Mouse (Mus musculus): ENCODE results near the gene Def6.

The Def6 gene

DNA sequence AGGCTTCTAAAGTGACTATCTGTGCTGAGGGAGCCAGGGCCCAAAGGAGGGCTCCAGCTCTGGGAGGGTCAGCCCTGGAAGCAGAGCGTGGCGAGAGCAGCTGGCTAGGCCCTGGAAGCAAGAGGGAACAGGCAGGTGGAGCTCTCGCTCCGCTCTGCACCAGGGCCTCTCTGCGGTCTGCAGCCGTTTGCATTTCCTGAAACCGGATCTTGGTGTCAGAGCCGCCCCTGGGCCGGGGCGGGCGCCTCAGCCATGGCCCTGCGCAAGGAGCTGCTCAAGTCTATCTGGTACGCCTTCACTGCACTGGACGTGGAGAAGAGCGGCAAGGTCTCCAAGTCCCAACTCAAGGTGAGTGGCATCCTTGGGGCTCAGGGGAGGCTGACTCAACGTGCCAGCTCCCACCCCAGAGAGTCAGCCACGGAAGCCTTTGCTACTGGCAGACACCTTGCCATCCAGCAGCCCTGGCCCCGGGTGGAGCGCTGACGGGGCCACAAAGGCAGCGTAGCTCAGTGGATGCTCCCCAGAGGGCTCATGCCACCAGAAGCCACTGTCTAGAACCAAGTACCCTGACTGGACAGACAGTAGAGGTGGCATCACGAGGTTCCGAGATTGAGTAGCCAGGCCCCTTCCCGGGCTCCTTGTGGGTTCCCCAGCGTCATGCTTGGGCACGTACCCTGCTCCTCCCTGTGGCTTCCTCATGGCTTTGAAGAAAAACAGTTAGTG lies at the start of gene Def6:
Gene Def6, plus strand, starts transcription at position 188 of the 723 bp plus-strand sequence.
- peak; percentile 78 to 81 for DNase-seq

DNA sequence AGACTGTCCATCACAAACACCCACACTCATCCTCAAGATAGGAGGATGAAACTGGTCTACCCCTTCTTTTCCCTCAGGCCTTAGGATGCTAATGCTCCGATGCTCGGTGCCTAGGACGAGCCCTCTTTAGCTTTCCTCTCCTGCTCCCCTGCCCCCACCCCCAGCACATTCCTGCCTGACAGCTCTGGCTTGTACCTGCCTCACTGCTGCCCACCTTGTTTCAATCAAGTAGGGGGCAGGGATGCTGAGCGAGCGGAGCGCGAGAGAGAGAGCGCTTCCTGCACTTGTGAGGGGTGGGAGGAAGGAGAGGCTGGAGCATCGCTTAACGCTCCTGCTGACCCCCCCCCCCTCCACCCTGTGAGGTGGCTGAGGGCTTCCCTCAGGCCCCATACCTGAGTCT lies 47.2 kb upstream of the Def6 start:
- DNase-seq = no peak

DNA sequence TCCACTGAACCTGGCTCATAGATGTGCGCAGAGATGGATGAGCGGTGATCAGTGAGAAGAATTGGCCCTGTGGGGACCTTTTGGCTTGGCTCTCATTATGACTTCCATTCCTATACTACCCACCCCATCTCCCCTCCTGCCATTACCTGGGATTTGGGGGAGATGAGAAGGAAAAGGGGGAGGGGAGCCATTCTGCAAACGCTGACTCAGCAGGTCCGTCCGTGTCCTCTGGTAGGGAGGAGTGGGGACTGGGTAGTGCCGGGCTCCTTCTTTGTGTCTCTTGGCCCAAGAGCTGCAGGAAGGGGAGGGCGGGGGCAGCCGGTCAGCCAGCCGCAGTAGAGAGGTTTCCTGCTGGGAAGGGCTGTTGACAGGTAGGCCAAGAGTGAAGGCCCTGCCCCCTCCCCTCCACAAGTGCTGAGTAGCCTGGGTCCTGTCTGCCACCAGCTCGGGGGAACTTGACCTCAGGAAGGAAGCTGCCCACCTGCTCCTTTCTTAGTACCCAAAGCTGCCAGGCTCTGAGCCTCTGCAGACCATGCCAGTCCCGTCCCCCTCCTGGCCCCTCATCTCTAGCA lies 46.2 kb upstream of the Def6 start:
- no peak for DNase-seq

DNA sequence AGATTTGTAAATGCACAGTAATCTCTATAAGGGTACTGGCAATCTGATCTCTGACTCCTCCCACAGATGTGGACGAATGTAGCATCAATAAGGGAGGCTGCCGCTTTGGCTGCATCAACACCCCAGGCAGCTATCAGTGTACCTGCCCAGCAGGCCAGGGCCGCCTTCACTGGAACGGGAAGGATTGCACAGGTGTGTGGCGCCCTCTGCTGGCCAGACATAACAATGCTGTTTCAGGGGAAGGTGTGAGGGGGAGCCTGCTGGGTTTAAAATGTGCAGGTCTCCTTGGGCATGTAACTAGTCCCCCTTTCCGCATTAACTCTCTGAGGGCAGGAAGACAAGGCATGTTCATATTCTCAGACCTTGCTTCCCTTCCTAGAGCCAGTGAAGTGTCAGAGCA lies 43.9 kb upstream of the Def6 start:
- DNase-seq = peak; percentile 54 to 77

DNA sequence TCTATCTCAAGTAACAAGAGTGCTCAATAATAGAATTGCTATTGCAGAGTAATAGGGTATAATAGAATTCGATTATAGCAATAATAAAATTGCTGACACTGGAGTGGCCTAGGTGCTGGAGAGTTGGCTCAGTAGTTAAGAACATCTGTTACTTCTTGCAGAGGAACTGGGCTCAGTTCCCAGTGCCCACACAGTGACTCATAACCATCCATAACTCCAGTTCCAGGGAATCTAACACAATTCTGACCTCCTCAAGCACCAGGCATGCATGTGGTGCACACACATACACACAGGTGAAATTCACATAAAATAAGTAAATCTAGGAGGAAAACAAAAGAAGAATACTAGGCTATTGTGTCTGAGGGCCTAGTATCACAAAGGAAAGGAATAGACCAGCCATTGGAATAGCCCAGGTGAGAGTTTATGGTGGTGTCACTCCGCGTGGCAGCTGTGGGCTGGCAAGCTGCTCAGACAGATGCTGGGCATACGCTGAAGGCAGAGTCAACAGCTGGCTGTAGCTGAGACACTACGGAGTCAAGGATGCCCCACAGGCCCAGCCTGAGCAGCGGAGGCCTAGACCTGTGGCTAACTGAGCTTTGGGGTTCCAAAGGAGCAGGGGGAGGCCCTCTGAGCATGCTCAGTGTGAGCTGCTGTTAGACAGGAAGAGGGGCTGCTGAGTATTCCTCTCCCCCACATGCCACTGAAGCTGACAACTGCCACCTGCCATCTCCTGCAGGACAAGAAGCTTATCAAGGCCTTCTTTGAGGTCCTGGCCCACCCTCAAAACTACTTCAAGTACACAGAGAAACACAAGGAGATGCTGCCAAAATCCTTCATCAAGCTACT lies 36.9 kb upstream of the Def6 start:
- DNase-seq = no peak

DNA sequence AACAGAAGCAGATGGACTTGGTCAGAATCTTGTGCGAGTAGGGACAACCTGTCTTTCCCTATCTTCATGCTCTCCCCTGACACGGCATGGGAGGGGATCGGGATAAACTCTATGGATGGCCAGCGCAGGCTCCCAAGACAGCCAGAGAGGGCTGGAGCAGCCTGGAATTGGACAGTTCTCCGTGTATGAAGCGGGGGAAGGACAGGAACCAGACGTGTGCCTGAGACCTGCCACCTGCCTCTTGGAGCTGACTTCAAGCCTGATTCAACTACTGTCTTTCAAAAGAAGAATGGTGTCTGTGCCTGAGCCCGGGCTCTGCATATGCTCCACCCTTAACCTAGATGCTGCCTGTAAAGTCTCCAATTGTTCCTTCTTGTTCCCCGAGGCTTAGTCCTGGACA lies 34.9 kb upstream of the Def6 start:
- no peak for DNase-seq

DNA sequence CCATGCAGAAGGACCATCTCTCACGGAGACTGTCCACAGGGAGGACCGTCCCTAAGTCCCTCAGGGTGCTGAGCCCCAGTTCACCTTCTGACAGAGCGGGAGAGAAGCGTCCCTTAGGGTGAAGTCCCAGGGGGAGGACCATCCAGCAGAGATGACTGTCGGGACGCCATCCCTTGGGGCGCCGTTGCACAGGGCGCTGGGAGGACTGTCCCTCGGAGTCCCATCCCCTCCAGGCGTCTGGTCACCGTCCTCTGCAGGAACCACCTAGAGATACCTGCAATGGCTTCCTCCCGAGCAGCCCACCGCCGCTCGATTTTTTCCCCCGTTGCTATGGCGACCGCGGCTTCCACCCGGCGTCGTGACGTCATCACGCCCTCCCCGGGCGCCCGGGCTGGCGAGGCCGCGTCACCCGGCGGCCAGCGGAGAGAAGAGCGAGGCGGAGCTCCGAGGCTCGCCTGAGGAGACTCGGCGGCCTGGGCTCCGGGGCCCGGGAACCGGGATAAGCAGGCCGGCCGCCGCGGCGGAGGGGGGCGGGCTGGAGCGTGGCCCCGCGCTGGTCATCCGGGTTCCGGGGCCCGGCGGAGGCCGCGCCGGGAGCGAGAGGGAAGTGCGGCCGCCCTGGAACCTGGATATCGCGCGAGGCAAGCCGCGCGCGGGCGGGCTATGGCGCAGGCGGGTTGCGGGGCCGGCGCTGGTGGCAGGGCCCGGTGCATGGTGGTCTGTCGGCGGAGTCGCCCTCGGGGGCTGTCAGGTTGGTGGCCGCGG lies 30.6 kb upstream of the Def6 start, which contains the start of gene Zfp523:
Gene Zfp523, plus strand, starts transcription at position 355 of the 765 bp plus-strand sequence.
- DNase-seq = peak; percentile 79 to 86

DNA sequence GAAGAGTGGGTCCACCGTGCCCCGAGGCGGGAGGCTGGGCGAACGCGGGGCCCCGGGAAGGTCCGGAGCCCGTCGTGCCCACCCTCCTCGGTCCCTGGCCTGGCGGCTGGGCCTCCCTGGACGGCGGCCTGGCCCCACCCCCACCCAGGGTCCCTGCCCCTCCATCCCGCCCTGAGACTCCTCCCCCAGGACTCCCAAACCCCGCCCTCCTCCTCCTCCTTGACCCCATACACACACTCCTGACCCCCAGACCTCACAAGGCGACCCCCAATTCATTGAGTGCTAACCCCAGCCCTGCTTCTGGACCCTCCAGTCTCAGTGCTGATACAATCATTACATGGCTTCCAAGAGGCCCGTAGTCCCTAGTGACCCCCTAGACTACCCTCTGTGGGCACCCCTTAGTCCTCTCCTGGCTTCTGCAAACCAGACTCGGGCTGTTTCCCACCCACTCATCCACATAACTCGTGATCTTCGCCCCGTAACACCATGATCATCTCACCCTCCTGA lies 30.0 kb upstream of the Def6 start:
- no peak for DNase-seq

DNA sequence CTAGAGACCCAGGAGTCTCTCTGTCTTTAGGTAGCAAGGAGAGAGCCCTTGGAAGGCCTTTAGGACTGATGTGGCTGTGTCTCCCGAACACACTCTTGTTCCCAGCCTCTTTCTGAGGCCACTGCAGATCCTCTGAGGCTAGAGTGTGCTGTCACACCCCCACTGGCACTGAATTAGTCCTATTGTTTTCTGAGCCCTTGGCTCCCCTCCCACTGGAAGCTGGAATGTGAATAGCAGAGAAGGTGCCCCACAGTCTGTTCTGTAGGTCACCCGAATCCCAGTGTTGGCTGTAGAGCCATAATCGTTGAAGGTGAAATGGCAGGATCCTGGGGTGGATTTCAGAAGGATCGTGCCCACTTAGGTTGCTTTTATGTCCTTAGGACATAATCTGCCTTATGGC lies 27.2 kb upstream of the Def6 start:
- DNase-seq = no peak

DNA sequence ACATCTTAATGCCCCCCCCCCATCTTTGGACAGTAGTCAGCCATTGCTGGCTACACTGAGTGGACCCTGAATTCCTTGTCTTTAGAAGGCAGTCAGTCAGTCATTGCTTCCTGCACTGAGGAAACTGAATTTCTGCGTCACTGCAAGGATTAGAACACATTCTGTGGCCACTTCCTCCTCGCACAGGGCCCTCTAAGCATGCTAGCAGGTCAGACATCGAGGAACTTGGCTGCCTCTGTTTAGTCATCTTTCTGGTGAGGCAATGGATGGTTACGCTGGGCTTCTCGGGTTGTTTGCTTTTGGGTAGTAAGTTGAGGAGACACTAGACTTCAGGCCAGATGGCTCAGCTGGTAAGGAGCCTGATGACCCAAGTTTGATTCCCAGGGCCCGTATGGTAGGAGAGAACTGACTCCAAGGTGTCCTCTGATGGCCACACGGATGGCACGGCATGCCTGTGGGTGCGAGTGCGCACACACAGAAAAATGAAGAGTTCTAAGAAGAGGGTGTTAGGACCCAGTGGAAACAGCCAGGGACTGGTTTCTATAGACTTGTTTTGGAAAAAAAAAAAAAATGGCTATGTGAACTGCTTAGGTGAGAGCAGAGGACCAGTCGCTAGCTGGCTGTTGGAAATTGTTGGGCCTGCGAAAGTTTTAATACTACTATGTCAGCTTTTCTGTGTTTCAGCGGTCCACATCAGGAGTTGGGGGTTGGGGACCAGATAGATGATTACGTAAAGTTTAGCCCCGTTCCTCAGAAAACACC lies 26.6 kb upstream of the Def6 start:
- no peak for DNase-seq

DNA sequence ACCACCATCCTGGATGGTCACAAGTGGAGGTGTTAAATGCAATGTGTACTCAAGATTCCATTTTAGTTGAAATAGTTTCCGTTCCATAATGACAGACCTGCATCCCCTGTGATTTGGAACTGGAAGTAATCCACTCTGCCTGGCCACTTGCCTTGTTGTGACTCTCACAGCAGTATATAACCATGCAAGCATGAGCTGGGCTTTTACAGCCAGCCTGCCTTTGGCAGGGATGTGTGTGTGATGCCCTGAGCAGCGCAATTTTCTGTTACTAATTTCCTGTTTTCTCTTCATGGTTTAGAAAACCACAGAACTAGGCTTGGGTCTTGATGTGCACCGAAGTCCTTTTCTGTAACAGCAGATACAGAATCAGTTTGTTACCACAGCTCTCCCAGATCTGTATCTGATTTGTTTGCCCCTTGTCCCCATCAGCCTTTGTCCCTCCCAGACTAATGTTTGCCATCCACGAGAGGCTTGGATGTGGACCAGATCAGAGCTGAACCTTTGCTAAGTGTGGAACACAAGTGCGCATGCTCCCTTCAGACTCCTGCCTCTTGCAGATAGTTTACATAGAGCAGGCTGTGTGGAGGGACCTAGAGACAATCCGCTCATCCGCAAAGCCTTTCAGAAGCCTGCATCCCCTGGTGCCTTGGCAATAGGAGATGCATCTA lies 22.5 kb upstream of the Def6 start:
- no peak for DNase-seq

DNA sequence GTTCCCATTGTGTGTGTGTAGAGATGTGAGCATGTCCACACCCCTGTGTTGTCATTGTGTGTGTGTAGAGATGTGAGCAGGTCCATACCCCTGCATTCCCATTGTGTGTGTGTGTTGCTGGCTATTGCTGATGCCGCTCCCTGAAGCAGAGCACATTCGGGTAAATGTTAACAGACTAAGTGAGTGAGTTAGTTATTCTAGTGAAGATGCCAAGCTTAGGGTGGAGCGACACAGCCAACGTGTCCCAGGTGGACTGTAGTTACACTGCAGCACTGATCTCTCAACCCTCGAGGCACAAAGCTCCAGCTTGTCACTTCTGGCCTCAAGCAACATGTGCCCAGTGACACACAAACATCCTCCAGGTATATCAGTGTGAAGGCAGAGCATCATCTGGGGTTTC lies 19.3 kb upstream of the Def6 start:
- no peak for DNase-seq

DNA sequence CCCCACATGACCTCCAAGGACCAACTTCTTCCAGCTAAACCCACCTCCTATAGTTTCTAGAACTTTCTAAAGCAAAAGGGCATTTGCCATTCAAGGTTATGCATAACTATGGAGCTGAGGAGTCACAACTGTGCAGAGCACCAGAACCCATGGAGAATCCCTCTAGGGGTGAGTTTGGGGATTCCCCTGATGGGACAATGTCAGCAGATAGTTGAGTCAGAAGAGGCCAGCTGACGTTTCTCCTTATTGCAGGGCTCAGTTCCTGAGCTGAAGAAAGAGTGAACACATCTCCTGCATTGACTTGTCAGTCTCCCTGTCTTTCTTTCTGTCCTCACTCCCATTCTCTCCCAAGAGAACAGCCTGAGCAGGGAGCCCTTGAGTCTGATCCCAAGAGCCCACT lies 14.8 kb upstream of the Def6 start:
- DNase-seq = no peak

DNA sequence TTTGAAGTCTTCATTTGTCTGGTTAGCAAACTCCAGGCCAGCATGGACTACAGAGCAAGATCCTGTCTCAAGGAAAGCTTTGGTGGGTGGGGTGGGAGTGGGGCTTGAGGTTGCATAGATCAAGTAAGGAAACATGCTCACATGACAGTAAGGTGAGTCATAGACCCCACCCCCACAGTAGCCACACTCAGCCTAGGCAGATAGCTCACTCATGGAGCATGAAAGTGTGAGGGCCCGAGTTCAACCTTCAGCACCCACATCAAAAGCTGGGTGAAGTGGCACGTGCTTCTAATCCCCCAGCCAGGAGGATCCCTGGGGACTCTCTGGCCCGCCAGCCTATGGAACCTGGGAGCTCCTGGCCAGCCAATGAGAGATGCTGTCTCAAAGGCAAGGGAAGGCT lies 14.0 kb upstream of the Def6 start:
- no peak for DNase-seq

DNA sequence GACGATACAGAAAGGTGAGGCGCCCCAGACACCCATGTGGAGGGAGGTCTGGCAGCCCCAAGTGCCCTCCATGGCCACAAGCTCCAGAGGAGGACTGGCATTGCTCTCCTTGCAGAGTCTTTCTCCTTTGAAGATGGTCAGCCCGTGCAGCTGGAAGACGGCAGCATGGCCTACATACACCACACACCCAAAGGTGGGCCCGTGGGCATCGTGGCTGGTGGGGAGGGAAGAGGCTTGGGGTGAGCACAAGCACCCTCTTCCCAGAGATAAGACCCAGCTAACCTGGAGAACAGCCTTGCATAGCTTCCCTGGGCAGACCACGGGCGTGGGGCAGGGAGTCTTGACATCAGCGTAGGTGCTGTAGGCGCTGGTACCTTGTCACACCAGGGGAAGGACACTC lies 12.5 kb upstream of the Def6 start:
- DNase-seq = no peak

DNA sequence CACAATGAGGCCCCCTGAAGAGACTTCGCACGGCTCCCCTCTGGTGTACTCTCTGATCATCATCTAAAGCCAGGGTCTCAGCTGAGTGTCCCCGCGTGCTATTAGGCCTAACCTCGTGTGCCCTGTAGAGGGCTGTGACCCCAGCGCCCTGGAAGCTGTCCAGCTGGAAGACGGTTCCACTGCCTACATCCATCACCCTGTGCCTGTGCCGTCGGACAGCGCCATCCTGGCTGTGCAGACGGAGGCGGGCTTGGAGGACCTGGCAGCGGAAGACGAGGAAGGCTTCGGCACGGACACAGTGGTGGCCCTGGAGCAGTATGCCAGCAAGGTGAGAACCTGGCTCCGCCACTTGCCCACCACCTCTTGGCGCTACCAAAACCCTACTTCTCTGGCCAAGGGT lies 9.9 kb upstream of the Def6 start:
- DNase-seq = no peak

DNA sequence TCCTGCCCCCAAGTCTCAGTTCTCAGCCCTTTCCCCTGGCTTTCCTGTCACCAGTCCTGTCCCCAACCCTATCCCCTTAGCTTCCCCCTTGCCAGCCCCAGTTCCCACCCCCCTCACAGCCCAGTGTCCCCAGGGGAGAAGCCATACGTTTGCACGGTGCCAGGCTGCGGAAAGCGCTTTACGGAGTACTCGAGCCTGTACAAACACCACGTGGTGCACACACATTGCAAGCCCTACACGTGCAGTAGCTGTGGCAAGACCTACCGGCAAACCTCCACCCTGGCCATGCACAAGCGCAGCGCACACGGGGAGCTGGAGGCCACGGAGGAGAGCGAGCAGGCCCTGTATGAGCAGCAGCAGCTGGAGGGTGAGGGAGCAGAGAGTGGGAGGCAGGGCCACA lies 5.6 kb upstream of the Def6 start:
- DNase-seq = no peak

DNA sequence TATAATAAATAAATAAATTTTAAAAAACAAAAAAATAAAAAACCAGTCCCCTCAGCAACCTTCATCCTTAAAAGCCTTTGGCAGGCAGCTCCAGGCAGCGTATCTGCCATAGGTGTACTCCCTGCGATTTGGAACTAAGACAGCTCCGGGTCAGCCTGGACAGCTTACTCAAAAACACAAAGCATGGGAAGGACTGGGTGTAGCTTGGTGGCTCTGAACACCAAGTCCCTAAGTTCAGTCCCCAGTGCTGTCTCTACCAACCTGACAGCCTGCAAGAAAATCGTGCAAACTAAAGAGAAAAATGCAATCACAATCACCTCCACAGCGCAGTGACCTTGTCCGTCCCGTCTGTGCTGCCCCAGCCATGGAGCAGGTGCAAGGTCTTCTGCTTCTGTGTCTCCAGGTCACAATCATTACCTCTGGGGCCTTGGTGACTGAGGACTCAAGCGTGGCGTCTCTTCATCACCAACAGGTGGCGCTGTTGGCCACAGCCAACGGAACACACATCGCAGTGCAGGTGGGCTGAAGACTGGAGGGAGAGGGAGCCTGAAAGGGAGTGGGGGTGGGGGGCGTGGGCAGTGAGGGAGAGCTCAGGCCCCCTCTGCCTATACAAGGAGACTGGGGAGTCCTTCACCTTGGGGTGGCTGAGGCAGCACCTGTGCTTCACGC lies 3.4 kb upstream of the Def6 start:
- peak; percentile 39 to 66 for DNase-seq

DNA sequence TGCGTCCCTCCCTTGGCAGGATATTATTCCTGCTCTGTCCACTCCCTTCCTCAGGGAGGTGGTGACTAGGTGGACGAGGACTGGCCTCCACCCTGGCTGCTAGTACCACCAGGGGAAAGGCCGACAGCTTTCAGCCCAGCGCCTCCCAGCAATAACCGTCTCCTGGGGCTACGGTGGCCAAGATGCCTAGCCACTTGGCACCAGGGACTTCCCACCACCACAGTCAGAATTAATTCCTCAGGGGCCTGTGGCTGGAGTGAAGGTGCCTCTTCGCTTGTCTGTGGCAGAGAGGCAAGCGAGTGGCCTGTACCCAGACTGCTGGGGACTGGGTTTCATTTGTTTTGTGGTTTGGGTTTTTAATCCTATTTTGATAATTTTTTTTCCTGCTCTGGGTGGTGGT lies 2.1 kb upstream of the Def6 start:
- no peak for DNase-seq

DNA sequence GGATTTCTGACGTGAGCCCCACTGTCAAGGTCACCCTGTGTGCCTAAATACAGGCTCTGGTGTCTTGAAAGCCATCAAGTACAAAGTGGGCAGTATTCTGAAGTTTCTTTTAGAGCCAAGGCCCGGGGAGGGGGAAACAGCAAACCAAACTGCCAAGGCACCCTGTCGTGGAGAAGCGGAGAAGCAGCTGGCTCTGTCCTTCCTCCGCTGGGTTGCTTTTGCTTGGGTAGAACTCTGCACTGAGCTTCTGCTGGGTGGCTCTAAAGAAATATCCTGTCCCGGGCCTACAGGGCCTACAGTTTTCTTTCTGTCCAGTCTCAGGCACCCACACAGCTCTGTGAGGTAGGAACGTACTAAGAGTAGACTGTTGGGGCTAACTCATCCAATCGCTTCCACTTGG lies 486 bp upstream of the Def6 start:
- DNase-seq = no peak

DNA sequence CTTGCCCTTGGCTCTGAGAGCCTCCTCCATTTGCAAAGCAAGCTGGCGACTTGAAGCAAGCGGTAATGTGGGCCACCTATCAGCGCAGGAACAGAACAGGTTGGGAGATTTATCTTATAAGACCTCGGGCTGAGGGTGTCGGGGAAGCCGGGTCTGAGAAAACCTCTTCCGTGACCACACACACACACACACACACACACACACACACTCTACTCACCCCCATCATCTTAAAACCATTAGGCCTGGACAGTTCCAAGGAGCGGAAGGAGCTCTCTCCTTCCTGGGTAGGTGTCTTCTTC lies 685 bp downstream of the Def6 start:
- no peak for DNase-seq
